ENCODE assay signal across 17 mouse cellular contexts in the genomic region with DNA sequence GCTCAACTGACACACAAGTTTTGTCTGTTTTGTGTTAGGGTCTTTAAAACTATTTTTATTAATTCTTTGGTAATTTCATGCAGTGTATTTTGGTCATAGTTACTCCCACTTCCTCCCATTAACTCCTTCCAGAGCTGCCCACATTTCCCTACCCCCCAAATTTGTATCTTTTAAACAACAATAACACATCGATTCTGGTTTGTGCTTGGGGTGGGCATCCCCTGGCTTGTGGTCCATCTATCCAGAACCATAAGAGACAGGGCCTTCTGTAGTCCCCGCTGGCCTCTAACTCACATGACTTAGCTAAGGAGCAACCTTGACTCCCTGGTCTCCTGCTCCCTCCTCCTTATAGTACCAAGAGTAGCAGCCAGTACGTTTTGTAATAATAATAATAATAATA. TPM values are rescaled to one million over a fixed set of nuclear protein-coding genes. Genes with fewer than 3 reads are reported as not detected.
DNase-seq lines count a peak whose midpoint lies in the region; TF ChIP-seq lines count a peak whose summit lies in the region.
"Had no signal": no experiment of that assay in that cellular context is flagged by ENCODE, and none has a peak within 500 bp of the region (broad histone marks: within the 10 kb centered on the region; RNA-seq: fewer than 3 reads in every experiment).

No protein-coding gene starts in this region.

- H3K27ac ChIP-seq in cerebellum, adult 2 months (ENCODE audit: insufficient read depth, low read length) = peak overlapping the region; percentile 87
- H3K27ac ChIP-seq in layer of hippocampus, adult 2 months = peak overlapping the region; percentile 81
- H3K27ac ChIP-seq: embryonic facial prominence, embryonic 10.5 days; embryonic facial prominence, embryonic 12.5 days; forebrain, embryonic 13.5 days; forebrain, embryonic 15.5 days had no signal

- TF ChIP-seq POLR2A in cerebellum, adult 2 months (IDR thresholded peaks at IDR 0.05; ENCODE audit: borderline replicate concordance, insufficient read depth, low read length) = no peak

- H3K4me3 ChIP-seq in cerebellum, adult 2 months (replicated peaks; ENCODE audit: insufficient read depth, low read depth, low read length) = no peak overlapping the region
- no peak overlapping the region for H3K4me3 ChIP-seq in layer of hippocampus, adult 2 months
- H3K4me3 ChIP-seq: embryonic facial prominence, embryonic 10.5 days; embryonic facial prominence, embryonic 12.5 days; forebrain, embryonic 13.5 days; forebrain, embryonic 15.5 days had no signal

- DNase-seq in cerebellum, adult 2 months = peak in 1 of 2 experiments; percentile 44
- DNase-seq in cerebellum, adult 11 months = no peak
- peak; percentile 42 for DNase-seq in cerebellum, adult 9-11 months
- no peak for DNase-seq in cerebellum, adult 18-20 months
- no peak for DNase-seq in layer of hippocampus, adult 2 months (ENCODE audit: low spot score in 2 of 2)
- DNase-seq in layer of hippocampus, adult 11-12 months (ENCODE audit: low spot score) = no peak
- DNase-seq: adrenal gland, adult 8-10 months; adrenal gland, postnatal 14 days; adrenal gland, postnatal 36 days; B cell, adult 2 months; forebrain, postnatal 0 days had no signal

- 27% methylated on average over 3 of the region's 3 CpGs for WGBS in cerebellum, adult 2 months

- TF ChIP-seq CTCF in cerebellum, adult 2 months (IDR thresholded peaks at IDR 0.05; ENCODE audit: borderline replicate concordance, insufficient read depth, low read depth, low read length) = no peak
- TF ChIP-seq CTCF in layer of hippocampus, adult 2 months (conservative IDR thresholded peaks at IDR 0.05) = no peak

- peaks cover 25% of the 10 kb centered on the region for H3K4me1 ChIP-seq in cerebellum, adult 2 months (ENCODE audit: control insufficient read depth, insufficient read depth, low read length)
- H3K4me1 ChIP-seq: embryonic facial prominence, embryonic 12.5 days had no signal

- no peaks in the 10 kb centered on the region for H3K27me3 ChIP-seq in cerebellum, adult 2 months (ENCODE audit: control insufficient read depth, insufficient read depth, low read length)
- H3K27me3 ChIP-seq: CH12.LX; embryonic facial prominence, embryonic 12.5 days; forebrain, embryonic 13.5 days; forebrain, embryonic 15.5 days; Patski had no signal

RNA-seq across cellular contexts. Expression of gene Prdm10, which starts 50.5 kb away (rescaled TPM):
- 21.5 and 23.4 TPM in 2 replicates for polyA plus RNA-seq in cerebellum, adult 2 months (2012; rRNA removed)
- 10 to 100 TPM; 22.0 to 23.1 TPM for total RNA-seq in layer of hippocampus, adult 2 months (2021)

RNA-seq across cellular contexts. Expression of gene Nfrkb, which starts 55.2 kb away (rescaled TPM):
- 27.7 and 29.7 TPM in 2 replicates for polyA plus RNA-seq in cerebellum, adult 2 months (2012; rRNA removed)
- 10 to 100 TPM; 33.1 to 33.6 TPM for total RNA-seq in layer of hippocampus, adult 2 months (2021)
